Mouse (Mus musculus) midbrain, embryonic 11.5 days (tissue): ENCODE measurements around the gene Otof. TPM values are rescaled to one million over a fixed set of nuclear protein-coding genes. Genes with fewer than 3 reads are reported as not detected.

ENCODE experiments used
- ATAC-seq: fragments of 200-750 bp; cut with Nextera tagmentation; 2 replicates; pipeline ENCODE4 v1.8.0; 2017; ENCODE audit warnings: moderate TSS enrichment, moderate library complexity; ENCODE audit not compliant: low FRiP score
- DNase-seq: peaks from one replicate; pipeline ENCODE4 v3.0.0; 2015; ENCODE audit warnings: low spot score; ENCODE audit errors: missing footprints
- H3K27ac ChIP-seq: fragments of 300-500 bp; sonication (generic); 2 replicates; pipeline ENCODE4 v1.5.1; 2014; ENCODE audit warnings: low read depth, low read length
- H3K27me3 ChIP-seq: fragments of 300-500 bp; sonication (generic); 2 replicates; pipeline ENCODE4 v1.6.1; 2014; ENCODE audit warnings: mild to moderate bottlenecking, low read length, moderate library complexity, mixed read lengths; ENCODE audit not compliant: control insufficient read depth, insufficient read depth
- H3K36me3 ChIP-seq: fragments of 300-500 bp; sonication (generic); 2 replicates; pipeline ENCODE4 v1.6.1; 2014; ENCODE audit warnings: mild to moderate bottlenecking, low read length, moderate library complexity, mixed read lengths; ENCODE audit not compliant: control insufficient read depth, insufficient read depth
- H3K4me1 ChIP-seq: fragments of 300-500 bp; sonication (generic); 2 replicates; pipeline ENCODE4 v1.6.1; 2014; ENCODE audit warnings: low read length; ENCODE audit not compliant: control insufficient read depth, insufficient read depth
- H3K4me2 ChIP-seq: fragments of 300-500 bp; sonication (generic); 2 replicates; pipeline ENCODE4 v1.6.1; 2014; ENCODE audit warnings: mild to moderate bottlenecking, moderate library complexity
- H3K4me3 ChIP-seq: fragments of 300-500 bp; sonication (generic); 2 replicates; pipeline ENCODE4 v1.5.1; 2014; ENCODE audit warnings: low read depth, low read length
- H3K9ac ChIP-seq: fragments of 300-500 bp; sonication (generic); 2 replicates; pipeline ENCODE4 v1.6.1; 2014; ENCODE audit warnings: low read length
- H3K9me3 ChIP-seq: fragments of 300-500 bp; sonication (generic); 2 replicates; pipeline ENCODE4 v1.6.1; 2016; ENCODE audit warnings: low read length; ENCODE audit not compliant: control insufficient read depth
- WGBS: fragments of 180-500 bp; shearing (Covaris S2); extraction: QIAGEN DNeasy Blood & Tissue Kit; methylation state at CpG from one replicate; pipeline ENCODE4 v1.1.7; 2014; 5-methylcytosine and 5-hydroxymethylcytosine counted together
- polyA plus RNA-seq: library from polyadenylated mRNA; unstranded; fragments of >200 nt; fragmentation: Nextera tagmentation; extraction: Ambion mirVana; gene quantifications from 2 replicates; pipeline ENCODE4 v1.2.1, GENCODE M21; 2014

Otof gene
- polyA plus RNA-seq, result 0.25 and 0.59 TPM in 2 replicates

GRCm38 (mm10) chr5:30461821-30462220 is at the start of gene Otof:
Gene Otof (minus strand): TSS chr5:30461932.
- Histone ChIP-seq H3K27ac (no peak within 1 kb of the TSS), H3K4me2 (no peak within 1 kb of the TSS), H3K27me3 (peaks cover 4% of the 10 kb centered on the region), H3K9ac (no peak within 1 kb of the TSS), H3K36me3 (no peaks in the 10 kb centered on the region), H3K9me3 (no peaks in the 10 kb centered on the region), H3K4me1 (peaks cover 5% of the 10 kb centered on the region; the same call in 1 of the 2 replicates), H3K4me3 (no peak within 1 kb of the TSS)
- peak; percentile 63 for ATAC-seq
- WGBS, result 51% methylated on average over 12 of the region's 12 CpGs
- no peak for DNase-seq

GRCm38 (mm10) chr5:30497299-30497698 is 35.6 kb upstream of the Otof start:
- H3K9me3 ChIP-seq, result no peaks in the 10 kb centered on the region
- no peak overlapping the region for H3K4me3 ChIP-seq
- no peak overlapping the region for H3K9ac ChIP-seq
- no peaks in the 10 kb centered on the region for H3K4me1 ChIP-seq
- no peak overlapping the region for H3K4me2 ChIP-seq
- H3K27me3 ChIP-seq, result no peaks in the 10 kb centered on the region
- no peak for DNase-seq
- 77% methylated on average over 7 of the region's 7 CpGs for WGBS
- H3K27ac ChIP-seq, result no peak overlapping the region
- H3K36me3 ChIP-seq, result no peaks in the 10 kb centered on the region
- ATAC-seq, result no peak

GRCm38 (mm10) chr5:30496821-30497220 is 35.1 kb upstream of the Otof start:
- Histone ChIP-seq H3K36me3 (no peaks in the 10 kb centered on the region), H3K27me3 (no peaks in the 10 kb centered on the region), H3K4me3 (no peak overlapping the region), H3K27ac (no peak overlapping the region), H3K4me1 (no peaks in the 10 kb centered on the region), H3K9me3 (no peaks in the 10 kb centered on the region), H3K9ac (no peak overlapping the region), H3K4me2 (no peak overlapping the region)
- DNase-seq (no peak), ATAC-seq (no peak)
- WGBS, result 85% methylated on average over 8 of the region's 8 CpGs

GRCm38 (mm10) chr5:30495288-30495687 is 33.6 kb upstream of the Otof start:
- Histone ChIP-seq H3K4me2 (no peak overlapping the region), H3K27me3 (no peaks in the 10 kb centered on the region), H3K27ac (no peak overlapping the region), H3K4me1 (no peaks in the 10 kb centered on the region), H3K4me3 (no peak overlapping the region), H3K9ac (no peak overlapping the region), H3K9me3 (no peaks in the 10 kb centered on the region), H3K36me3 (no peaks in the 10 kb centered on the region)
- 47% methylated on average over 2 of the region's 2 CpGs for WGBS
- DNase-seq (no peak), ATAC-seq (no peak)

- Histone ChIP-seq H3K27ac (no peak overlapping the region), H3K9ac (no peak overlapping the region), H3K36me3 (no peaks in the 10 kb centered on the region), H3K4me3 (no peak overlapping the region), H3K4me1 (no peaks in the 10 kb centered on the region), H3K9me3 (no peaks in the 10 kb centered on the region), H3K4me2 (no peak overlapping the region), H3K27me3 (no peaks in the 10 kb centered on the region)
- ATAC-seq (no peak), DNase-seq (no peak)
- 85% methylated on average over 7 of the region's 7 CpGs for WGBS
Measured at GRCm38 (mm10) chr5:30494606-30495005, 32.9 kb upstream of the Otof start.

- 75% methylated on average over 7 of the region's 7 CpGs for WGBS
- no peak overlapping the region for H3K27ac ChIP-seq
- H3K9ac ChIP-seq, result no peak overlapping the region
- DNase-seq (no peak), ATAC-seq (no peak)
- no peaks in the 10 kb centered on the region for H3K4me1 ChIP-seq
- H3K4me3 ChIP-seq, result no peak overlapping the region
- H3K27me3 ChIP-seq, result no peaks in the 10 kb centered on the region
- no peaks in the 10 kb centered on the region for H3K36me3 ChIP-seq
- H3K4me2 ChIP-seq, result no peak overlapping the region
- H3K9me3 ChIP-seq, result no peaks in the 10 kb centered on the region
Measured at GRCm38 (mm10) chr5:30493723-30494122, 32.0 kb upstream of the Otof start.

- no peak for ATAC-seq
- DNase-seq, result no peak
- no peaks in the 10 kb centered on the region for H3K36me3 ChIP-seq
- no peak overlapping the region for H3K27ac ChIP-seq
- H3K9ac ChIP-seq, result no peak overlapping the region
- 84% methylated on average over 5 of the region's 5 CpGs for WGBS
- no peak overlapping the region for H3K4me2 ChIP-seq
- no peaks in the 10 kb centered on the region for H3K4me1 ChIP-seq
- no peaks in the 10 kb centered on the region for H3K9me3 ChIP-seq
- H3K27me3 ChIP-seq, result no peaks in the 10 kb centered on the region
- H3K4me3 ChIP-seq, result no peak overlapping the region
Measured at GRCm38 (mm10) chr5:30490845-30491244, 29.1 kb upstream of the Otof start.

- DNase-seq (no peak), ATAC-seq (no peak)
- H3K36me3 ChIP-seq, result no peaks in the 10 kb centered on the region
- H3K4me1 ChIP-seq, result no peaks in the 10 kb centered on the region
- H3K4me2 ChIP-seq, result no peak overlapping the region
- H3K4me3 ChIP-seq, result no peak overlapping the region
- no peak overlapping the region for H3K9ac ChIP-seq
- H3K27me3 ChIP-seq, result no peaks in the 10 kb centered on the region
- H3K9me3 ChIP-seq, result no peaks in the 10 kb centered on the region
- H3K27ac ChIP-seq, result no peak overlapping the region
Measured at GRCm38 (mm10) chr5:30490215-30490614, 28.5 kb upstream of the Otof start.

- Histone ChIP-seq H3K27ac (no peak overlapping the region), H3K4me1 (no peaks in the 10 kb centered on the region), H3K27me3 (no peaks in the 10 kb centered on the region), H3K4me3 (no peak overlapping the region), H3K36me3 (no peaks in the 10 kb centered on the region), H3K9ac (no peak overlapping the region), H3K4me2 (no peak overlapping the region), H3K9me3 (no peaks in the 10 kb centered on the region)
- 84% methylated on average over 6 of the region's 6 CpGs for WGBS
- DNase-seq (no peak), ATAC-seq (no peak)
Measured at GRCm38 (mm10) chr5:30485136-30485535, 23.4 kb upstream of the Otof start.

- Histone ChIP-seq H3K4me2 (no peak overlapping the region), H3K9me3 (no peaks in the 10 kb centered on the region), H3K4me3 (no peak overlapping the region), H3K9ac (no peak overlapping the region), H3K4me1 (no peaks in the 10 kb centered on the region), H3K27me3 (no peaks in the 10 kb centered on the region), H3K36me3 (no peaks in the 10 kb centered on the region), H3K27ac (no peak overlapping the region)
- ATAC-seq, result no peak
- no peak for DNase-seq
- WGBS, result 83% methylated on average over 5 of the region's 5 CpGs
Measured at GRCm38 (mm10) chr5:30484591-30484990, 22.9 kb upstream of the Otof start.
